ENCODE assay signal across 9 mouse cellular contexts in genomic region chr10:5317602-5318001, GRCm38 (mm10).
DNase-seq lines count a peak whose midpoint lies in the region; ATAC-seq and TF ChIP-seq lines count a peak whose summit lies in the region.
"Had no signal": no experiment of that assay in that cellular context is flagged by ENCODE, and none has a peak within 500 bp of the region (broad histone marks: within the 10 kb centered on the region; RNA-seq: fewer than 3 reads in every experiment).

No protein-coding gene starts in this region.

- peak; percentile 86 for TF ChIP-seq CTCF in bone marrow, adult 2 months (IDR thresholded peaks at IDR 0.05; ENCODE audit: control insufficient read depth, insufficient read depth, low read length)
- peak; percentile 79; the same call in 1 of the 2 replicates for TF ChIP-seq CTCF in embryonic fibroblast, embryonic 13.5 days (IDR thresholded peaks at IDR 0.05; ENCODE audit: borderline replicate concordance, insufficient read depth, low read length)

- no peaks in the 10 kb centered on the region for H3K4me1 ChIP-seq in heart, embryonic 11.5 days (ENCODE audit: control insufficient read depth, insufficient read depth, low read length)
- no peaks in the 10 kb centered on the region for H3K4me1 ChIP-seq in bone marrow, adult 2 months (ENCODE audit: control insufficient read depth, insufficient read depth, low read length)
- H3K4me1 ChIP-seq in embryonic fibroblast, embryonic 13.5 days (ENCODE audit: control insufficient read depth, insufficient read depth, low read length), result no peaks in the 10 kb centered on the region
- no peaks in the 10 kb centered on the region for H3K4me1 ChIP-seq in stomach, embryonic 16.5 days (ENCODE audit: control insufficient read depth, insufficient read depth, low read length)
- H3K4me1 ChIP-seq: neural tube, embryonic 13.5 days had no signal

- ATAC-seq in heart, embryonic 11.5 days (replicated peaks; ENCODE audit: insufficient number of reproducible peaks, low FRiP score, low TSS enrichment), result no peak
- peak; percentile 53; a peak in 2 of 4 replicates for ATAC-seq in hematopoietic stem cell, adult 5-6 weeks (replicated peaks in 1 of 2; ENCODE audit: insufficient read depth in 1 of 2, low FRiP score in 2 of 2, low TSS enrichment in 1 of 2, low read depth in 1 of 2, poor library complexity in 2 of 2, severe bottlenecking in 2 of 2)
- ATAC-seq in monocyte, adult 5-6 weeks (replicated peaks; ENCODE audit: insufficient number of reproducible peaks, low FRiP score, low TSS enrichment, poor library complexity, severe bottlenecking), result 0 out of 2 replicates have a peak, but pooled peaks have one; percentile 35
- ATAC-seq in stomach, embryonic 16.5 days (ENCODE audit: insufficient read depth, low FRiP score), result 0 out of 2 replicates have a peak, but pooled peaks have one; percentile 71

- H3K4me3 ChIP-seq in heart, embryonic 11.5 days (ENCODE audit: low read depth, low read length), result no peak overlapping the region
- no peak overlapping the region for H3K4me3 ChIP-seq in bone marrow, adult 2 months (replicated peaks; ENCODE audit: control insufficient read depth, low read depth, low read length)
- H3K4me3 ChIP-seq in embryonic fibroblast, embryonic 13.5 days (ENCODE audit: insufficient read depth, low read length), result no peak overlapping the region
- no peak overlapping the region for H3K4me3 ChIP-seq in stomach, embryonic 16.5 days (replicated peaks; ENCODE audit: low read length)
- H3K4me3 ChIP-seq: neural tube, embryonic 13.5 days had no signal

- intact Hi-C loops in left cerebral cortex, postnatal 10 days (cut with DNase I), result no loop called here

- 21% methylated on average over 6 of the region's 6 CpGs for WGBS in heart, embryonic 11.5 days (ENCODE audit: insufficient replicate concordance)
- 28% methylated on average over 6 of the region's 6 CpGs for WGBS in bone marrow, adult 2 months
- 8% methylated on average over 6 of the region's 6 CpGs for WGBS in stomach, embryonic 16.5 days

- no peaks in the 10 kb centered on the region for H3K27me3 ChIP-seq in heart, embryonic 11.5 days (ENCODE audit: control insufficient read depth, insufficient read depth, low read length)
- H3K27me3 ChIP-seq in stomach, embryonic 16.5 days (ENCODE audit: control insufficient read depth, insufficient read depth, low read length), result no peaks in the 10 kb centered on the region
- H3K27me3 ChIP-seq: neural tube, embryonic 13.5 days had no signal

- no peak overlapping the region for H3K4me2 ChIP-seq in heart, embryonic 11.5 days
- no peak overlapping the region for H3K4me2 ChIP-seq in stomach, embryonic 16.5 days (ENCODE audit: low read depth, low read length)
- H3K4me2 ChIP-seq: neural tube, embryonic 13.5 days had no signal

- no peak for TF ChIP-seq POLR2A in bone marrow, adult 2 months (IDR thresholded peaks at IDR 0.05; ENCODE audit: borderline replicate concordance, control insufficient read depth, low read depth, low read length)
- no peak for TF ChIP-seq POLR2A in embryonic fibroblast, embryonic 13.5 days (IDR thresholded peaks at IDR 0.05; ENCODE audit: low read depth, low read length)

- DNase-seq in heart, adult 11 months, result peak; percentile 90
- DNase-seq in left cerebral cortex, postnatal 10 days (ENCODE audit: extremely low spot score in 1 of 2, low spot score in 2 of 2), result peak; percentile 34 to 68

- no peak overlapping the region for H3K27ac ChIP-seq in heart, embryonic 11.5 days (ENCODE audit: low read depth, low read length)
- H3K27ac ChIP-seq in bone marrow, adult 2 months (ENCODE audit: control insufficient read depth, insufficient read depth, low read depth, low read length, poor library complexity), result no peak overlapping the region
- H3K27ac ChIP-seq in embryonic fibroblast, embryonic 13.5 days (ENCODE audit: insufficient read depth, low read length), result no peak overlapping the region
- no peak overlapping the region for H3K27ac ChIP-seq in stomach, embryonic 16.5 days (ENCODE audit: low read length)
- H3K27ac ChIP-seq: neural tube, embryonic 13.5 days had no signal

- no peaks in the 10 kb centered on the region for H3K9me3 ChIP-seq in heart, embryonic 11.5 days (replicated peaks; ENCODE audit: control insufficient read depth, low read length)
- H3K9me3 ChIP-seq in stomach, embryonic 16.5 days (replicated peaks; ENCODE audit: control insufficient read depth, low read length), result no peaks in the 10 kb centered on the region
- H3K9me3 ChIP-seq: neural tube, embryonic 13.5 days had no signal

- H3K36me3 ChIP-seq in heart, embryonic 11.5 days (ENCODE audit: control insufficient read depth, insufficient read depth, low read length), result no peaks in the 10 kb centered on the region
- no peaks in the 10 kb centered on the region for H3K36me3 ChIP-seq in stomach, embryonic 16.5 days (ENCODE audit: control insufficient read depth, insufficient read depth, low read length)
- H3K36me3 ChIP-seq: neural tube, embryonic 13.5 days had no signal

- H3K9ac ChIP-seq in heart, embryonic 11.5 days (ENCODE audit: low read depth, low read length), result no peak overlapping the region
- H3K9ac ChIP-seq in stomach, embryonic 16.5 days (ENCODE audit: low read length), result no peak overlapping the region
- H3K9ac ChIP-seq: neural tube, embryonic 13.5 days had no signal
